Mouse (Mus musculus) liver, adult (tissue): ENCODE measurements around the gene Sdc1.

Experiments used
- GATA4 ChIP-seq: IDR thresholded peaks from 2 replicates; pipeline ENCODE4 v1.6.1; 2014; ENCODE audit warnings: mild to moderate bottlenecking, low read length; ENCODE audit not compliant: insufficient replicate concordance

Gene Sdc1

DNA sequence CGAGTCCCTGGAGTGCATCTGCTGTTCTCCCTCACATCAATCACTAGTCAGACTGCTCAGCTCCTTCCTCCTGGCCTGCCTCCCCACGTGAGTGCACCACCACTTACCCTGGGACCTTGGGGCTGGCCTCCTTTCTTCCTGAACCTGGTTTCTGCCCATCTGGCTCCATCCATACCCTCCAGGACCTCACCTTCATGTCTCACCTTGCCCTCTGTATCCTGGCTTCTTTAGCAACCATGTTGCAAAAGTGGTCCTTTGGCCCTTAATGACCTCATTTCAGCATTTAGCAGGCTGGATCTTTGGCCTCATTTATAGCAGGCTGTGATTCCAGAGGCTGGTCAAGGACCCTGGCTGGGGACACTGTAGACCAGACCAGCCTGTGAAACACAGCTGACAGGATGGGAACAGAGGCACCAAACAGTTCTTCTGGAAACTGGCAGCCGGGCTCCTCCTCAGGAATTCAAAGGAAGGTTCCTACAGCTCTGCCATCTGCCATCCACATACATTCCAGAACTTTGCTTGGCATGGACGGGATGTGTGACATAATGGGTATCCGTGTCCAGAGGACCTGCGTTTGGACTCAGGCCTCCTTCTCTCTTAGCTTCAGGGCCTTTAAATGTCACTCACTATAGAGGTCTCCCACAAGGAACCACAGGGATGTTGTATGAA, 60.0 kb downstream of the Sdc1 start:
- no peak for TF ChIP-seq GATA4

DNA sequence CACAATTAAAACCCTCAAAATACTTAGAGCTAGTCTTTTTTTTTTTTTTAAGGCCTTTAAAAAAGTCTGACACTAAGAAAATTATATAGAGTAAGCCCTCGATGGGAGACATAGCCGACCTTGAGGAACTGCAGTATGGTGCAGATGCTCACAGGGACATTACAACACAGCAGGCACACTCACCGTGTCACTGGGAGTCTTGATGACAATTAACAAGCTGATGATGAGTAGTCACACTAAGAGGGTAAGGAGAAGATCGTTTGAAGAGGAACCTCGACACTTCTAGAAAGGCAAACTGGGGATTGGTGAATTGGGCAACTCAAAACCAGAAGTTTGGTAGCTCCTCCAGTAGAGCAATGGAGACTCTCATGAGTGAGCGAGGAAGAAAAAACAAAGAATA, 60.6 kb downstream of the Sdc1 start:
- no peak for TF ChIP-seq GATA4

DNA sequence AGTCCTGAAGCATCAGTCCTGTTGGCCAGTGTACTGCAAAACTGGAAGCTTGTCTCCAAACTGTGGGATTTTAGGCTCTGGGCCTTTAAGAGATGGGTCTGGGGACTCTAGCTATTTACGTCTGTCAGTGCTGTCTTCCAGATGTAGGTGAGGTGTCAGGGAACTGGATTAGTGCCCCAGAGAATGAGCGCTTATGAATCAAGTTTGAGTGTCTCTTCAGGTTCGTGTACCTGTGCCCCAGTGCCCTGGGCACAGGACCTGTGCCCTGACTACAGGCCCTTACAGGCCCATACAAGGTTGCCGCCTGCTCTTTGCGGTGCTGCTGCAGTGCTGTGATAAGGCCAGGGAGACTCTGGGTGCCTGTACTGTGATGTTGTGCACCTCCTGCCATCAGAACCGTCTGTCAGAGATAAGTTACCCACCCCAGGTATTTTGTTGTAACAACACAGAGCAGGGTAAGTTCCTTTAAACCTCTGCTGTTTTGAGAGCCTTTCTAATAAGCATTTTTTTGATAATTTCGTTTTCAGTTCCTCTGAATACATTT, 69.7 kb downstream of the Sdc1 start:
- no peak for TF ChIP-seq GATA4

DNA sequence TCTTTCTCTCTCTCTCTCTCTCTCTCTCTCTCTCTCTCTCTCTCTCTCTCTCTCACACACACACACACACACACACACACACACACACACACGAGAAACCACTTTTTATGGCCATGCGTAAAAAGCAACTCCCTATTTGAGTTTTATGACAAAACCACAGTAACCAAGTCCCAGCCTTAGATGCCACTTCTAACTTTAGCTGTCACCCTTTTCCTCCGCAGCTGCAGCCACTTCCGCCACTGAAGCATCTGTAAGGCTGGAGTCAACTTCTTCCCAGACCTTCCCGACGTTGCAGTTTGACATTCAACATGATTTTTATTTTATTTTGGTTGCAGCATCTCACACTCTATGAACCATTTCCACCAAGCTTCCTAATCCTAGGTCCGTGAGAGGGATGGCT, 71.6 kb downstream of the Sdc1 start:
- no peak for TF ChIP-seq GATA4
